Mouse (Mus musculus): ENCODE data around the gene Wasl. TPM values are rescaled to one million over a fixed set of nuclear protein-coding genes. Genes with fewer than 3 reads are reported as not detected.

Wasl gene
- total RNA-seq (2021), result 10 to 100 TPM; 26.4 to 32.7 TPM

- peak; percentile 98 for DNase-seq
- intact Hi-C loops (cut with DNase I), result loop anchor here (1.0 to 5.0 kb wide), 2 partner anchors 57 to 138 kb away; no protein-coding TSS in a partner anchor
These were observed at the start of gene Wasl for GRCm38 (mm10) chr6:24664867-24665458. Gene Wasl, minus strand, starts transcription at chr6:24665009.

DNA sequence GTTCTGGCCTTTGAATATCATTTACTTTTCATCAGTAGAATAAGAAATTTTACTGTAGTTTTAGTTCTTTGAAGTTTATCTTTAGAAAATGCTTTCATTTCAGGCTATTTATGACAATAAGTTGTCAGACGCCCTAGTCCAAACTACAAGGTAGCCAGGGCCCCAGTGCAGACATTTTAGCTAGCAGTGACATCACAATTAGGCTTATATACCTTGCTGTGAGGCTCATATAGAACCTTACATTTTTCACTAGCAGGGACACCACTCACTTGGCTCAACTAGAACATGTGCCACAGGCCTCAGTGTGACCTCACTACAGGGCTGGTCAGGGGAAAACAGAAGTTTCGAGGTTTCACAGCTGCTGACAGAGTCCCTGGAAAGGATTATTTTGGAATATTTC lies 42.7 kb upstream of the Wasl start:
- intact Hi-C loops (cut with DNase I), result no loop called here
- DNase-seq, result no peak

DNA sequence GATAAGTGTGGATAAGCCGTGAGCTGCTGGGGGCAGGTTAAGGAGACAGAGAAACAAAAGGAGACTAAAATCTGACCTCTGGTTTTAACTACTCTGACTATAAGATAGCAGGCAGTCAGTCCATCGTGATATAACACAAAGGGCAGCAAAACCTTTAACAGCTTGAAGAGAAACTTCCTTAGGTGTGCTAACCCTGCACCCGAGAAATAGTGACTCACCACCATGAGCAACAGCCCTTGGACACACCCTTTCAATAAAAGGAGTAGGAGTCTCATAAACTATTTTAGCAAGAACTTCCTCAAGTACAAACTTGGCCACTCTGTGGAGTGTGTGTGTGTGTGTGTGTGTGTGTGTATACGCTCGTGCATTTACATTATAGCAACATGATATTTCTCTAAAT lies 42.3 kb upstream of the Wasl start:
- no peak for DNase-seq
- intact Hi-C loops (cut with DNase I), result no loop called here

DNA sequence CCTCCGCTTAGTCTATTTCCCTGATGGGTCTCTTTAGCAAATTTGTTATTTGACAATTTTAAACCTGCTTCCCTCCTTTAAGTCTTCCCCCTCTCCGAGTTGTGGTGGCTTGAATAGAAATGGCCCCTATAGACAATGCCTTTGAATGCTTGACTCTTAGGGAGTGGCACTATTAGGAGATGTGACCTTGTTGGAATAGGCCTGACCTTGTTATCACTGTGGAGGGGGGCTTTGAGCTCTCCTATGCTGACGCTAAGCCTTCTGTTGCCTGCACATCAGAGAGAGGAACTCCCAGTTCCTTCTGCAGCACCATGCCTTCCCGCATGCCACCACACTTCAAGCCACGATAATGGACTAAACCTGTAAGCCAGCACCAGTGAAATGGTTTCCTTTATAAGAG lies 32.4 kb upstream of the Wasl start:
- intact Hi-C loops (cut with DNase I), result no loop called here

GRCm38 (mm10) chr6:24696117-24696516 lies 31.3 kb upstream of the Wasl start:
- intact Hi-C loops (cut with DNase I), result no loop called here
- no peak for DNase-seq

More for the DNA sequence above, 32.4 kb upstream of the Wasl start:
- no peak for DNase-seq

DNA sequence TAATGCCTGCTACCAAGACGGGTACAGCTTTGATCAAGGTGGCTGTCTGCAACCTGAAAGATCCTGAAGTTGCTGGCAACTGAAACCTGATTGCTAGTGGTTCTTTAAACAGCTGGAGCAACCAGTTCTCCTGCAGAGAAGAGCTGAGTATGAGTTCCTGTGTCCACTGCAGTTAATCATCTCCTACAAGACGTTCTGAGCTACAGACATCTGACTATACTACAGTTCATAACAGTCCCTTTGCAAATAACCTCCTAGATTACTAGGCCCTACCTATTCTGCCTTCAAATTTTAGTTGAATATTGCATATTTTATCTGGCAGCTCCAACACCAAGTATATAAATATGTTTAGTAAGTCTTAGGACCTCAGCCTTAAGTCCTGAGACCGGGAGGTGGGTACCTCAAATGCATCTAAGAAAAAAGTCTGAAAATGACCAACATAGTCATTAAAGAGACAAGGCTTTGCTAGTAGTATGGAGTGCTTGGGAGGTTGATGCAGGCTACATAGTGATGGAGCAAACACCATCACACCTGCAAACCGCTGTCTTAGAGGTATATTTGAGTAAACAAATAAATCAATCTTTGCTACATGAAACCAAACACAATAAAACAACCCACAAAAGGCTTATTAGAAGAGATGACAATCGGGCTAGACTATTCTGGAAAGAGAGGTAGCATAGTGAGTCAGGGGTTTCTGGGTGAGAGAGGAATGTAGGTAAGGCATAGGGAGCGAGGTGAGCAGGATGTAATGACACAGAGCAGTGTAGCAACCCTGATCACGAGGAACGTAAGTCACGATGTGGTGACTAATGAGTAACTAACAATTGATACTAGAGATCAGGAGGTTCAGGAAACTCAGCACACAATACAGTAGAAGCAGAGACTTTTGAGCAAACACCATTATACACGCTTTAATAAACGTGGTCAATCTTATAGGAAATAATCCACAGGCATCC lies 29.9 kb upstream of the Wasl start:
- DNase-seq, result no peak
- intact Hi-C loops (cut with DNase I), result no loop called here

- intact Hi-C loops (cut with DNase I), result no loop called here
These were observed 23.1 kb upstream of the Wasl start for GRCm38 (mm10) chr6:24687871-24688270.

GRCm38 (mm10) chr6:24683113-24683512 lies 18.3 kb upstream of the Wasl start:
- DNase-seq, result no peak
- intact Hi-C loops (cut with DNase I), result no loop called here

More at GRCm38 (mm10) chr6:24687871-24688270, 23.1 kb upstream of the Wasl start:
- no peak for DNase-seq

- intact Hi-C loops (cut with DNase I), result loop anchor here (5.0 kb wide), 1 partner anchor 54 kb away; no protein-coding TSS in a partner anchor
- DNase-seq, result no peak
These were observed 3.0 kb upstream of the Wasl start for GRCm38 (mm10) chr6:24667829-24668228.

GRCm38 (mm10) chr6:24666248-24666647 lies 1.4 kb upstream of the Wasl start:
- no peak for DNase-seq
- intact Hi-C loops (cut with DNase I), result loop anchor here (5.0 kb wide), 1 partner anchor 56 kb away; no protein-coding TSS in a partner anchor

DNA sequence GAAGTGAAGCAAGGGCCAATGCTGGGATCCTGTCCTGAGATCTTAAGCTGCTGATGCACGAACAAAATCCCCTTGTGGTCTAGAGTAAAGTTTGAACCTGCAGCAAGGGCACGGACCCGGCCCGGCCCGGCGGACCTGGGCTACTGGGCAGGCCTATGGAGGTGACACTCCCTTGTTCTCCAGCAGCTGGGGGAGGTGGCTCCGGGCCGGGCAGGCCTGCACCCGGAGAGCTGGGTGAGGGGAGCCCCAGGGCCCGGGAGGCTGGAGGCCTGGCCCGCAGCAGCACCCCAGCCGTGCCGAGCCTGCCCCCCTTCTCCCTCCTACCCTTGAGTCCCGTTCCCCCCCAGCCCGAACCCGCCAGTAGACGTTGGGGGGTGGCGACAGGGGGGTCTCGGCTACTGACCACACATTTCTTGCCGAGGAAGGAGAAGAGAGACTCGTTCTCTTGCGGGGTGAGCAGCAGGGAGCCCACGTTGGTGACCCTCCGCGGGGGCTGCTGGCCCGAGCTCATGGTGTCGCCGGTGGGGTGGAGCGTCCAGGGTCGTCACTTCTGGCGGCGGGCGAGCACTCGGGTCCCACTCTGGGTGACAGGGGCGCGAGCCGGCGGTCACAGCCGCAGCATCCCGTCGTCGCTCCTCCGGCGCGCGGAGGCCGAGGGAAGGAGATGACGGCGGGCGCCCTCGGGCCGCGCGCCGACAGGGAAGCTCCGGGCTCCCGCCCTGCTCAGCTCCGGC lies 509 bp downstream of the Wasl start:
- intact Hi-C loops (cut with DNase I), result no loop called here
- DNase-seq, result peak; percentile 44 to 70

DNA sequence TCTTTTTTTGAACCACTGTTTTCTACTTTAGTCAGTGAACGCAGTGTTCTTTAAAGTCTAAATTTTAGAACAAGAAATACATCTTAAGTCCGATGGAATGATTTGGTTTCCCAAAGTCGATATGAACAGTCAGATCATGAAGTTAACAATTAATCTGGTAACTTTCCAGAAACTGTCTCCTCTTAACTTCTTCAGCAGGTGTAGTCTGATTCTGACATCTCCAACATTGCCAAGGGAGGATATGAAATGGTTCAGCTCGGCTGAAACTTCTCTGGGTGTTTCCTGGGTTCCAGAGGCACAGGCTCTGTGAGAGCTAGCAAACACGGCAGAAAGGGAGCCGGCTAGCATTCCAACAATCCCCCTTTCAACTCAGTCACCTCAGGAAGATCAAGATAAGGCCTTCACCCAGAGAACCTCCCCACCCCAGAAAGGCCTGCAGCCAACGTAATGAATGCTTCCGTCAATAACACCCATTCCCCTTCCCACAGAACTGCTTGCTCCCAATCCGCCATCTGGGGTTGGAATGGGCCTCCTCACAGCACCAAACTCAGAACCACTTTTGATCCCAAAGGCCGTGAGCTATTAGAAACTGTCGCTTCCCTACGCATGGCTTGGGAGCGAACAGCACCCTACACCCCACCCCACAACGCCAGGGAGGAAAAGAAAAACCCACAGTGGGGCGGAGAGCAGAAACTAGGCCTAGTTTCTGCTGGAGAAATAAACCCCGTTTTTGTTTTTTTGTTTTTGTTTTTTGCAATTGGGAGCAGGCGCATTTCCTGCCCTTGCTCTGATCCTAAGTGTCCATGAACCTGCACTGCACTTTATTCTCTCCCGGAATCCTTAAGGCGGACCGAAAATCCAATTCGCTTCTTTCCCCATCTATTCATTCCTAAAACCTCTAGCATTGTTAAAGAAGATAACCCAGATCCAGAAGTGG lies 1.3 kb downstream of the Wasl start:
- intact Hi-C loops (cut with DNase I), result loop anchor here (2.0 kb wide), 1 partner anchor 31 kb away; no protein-coding TSS in a partner anchor
- DNase-seq, result peak; percentile 29 to 41

DNA sequence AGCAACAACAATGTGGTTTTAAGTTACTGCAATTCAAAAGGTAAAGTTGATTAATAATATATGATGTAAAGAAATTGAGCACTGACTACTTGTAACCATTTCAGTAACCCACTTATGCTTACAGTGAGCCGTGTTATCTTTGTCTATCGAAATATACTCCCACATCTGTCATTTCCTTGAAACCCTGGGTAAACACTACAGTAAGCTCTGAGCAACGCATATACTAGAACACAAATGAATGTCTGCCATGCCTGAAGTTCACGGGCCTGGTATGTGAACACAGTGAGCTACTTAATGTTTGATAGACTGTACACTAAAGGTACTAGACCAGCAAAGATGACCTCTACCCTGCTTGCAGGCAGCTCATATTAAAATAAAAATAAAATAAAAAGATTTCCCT lies 2.3 kb downstream of the Wasl start:
- no peak for DNase-seq
- intact Hi-C loops (cut with DNase I), result loop anchor here (2.0 kb wide), 1 partner anchor 30 kb away; no protein-coding TSS in a partner anchor

DNA sequence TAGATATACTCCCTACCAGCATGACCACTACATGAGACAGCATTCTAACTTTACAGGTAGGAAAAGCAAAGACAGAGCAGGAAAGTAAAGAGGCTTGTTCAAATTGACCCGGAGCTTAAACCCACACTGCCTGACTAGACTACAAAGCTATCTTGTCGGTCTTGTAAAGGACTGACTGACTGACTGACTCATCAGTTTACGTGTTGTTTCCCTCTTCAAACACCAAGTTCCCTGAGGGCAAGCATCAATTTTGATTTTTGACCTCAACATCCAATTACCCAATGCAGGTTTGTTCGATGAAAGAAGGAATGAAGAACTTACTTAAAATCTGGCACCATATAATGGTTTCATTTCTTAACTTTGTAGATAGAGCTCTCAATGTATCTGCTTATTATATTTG lies 2.9 kb downstream of the Wasl start:
- intact Hi-C loops (cut with DNase I), result loop anchor here (2.0 kb wide), 1 partner anchor 29 kb away; no protein-coding TSS in a partner anchor
- no peak for DNase-seq

- intact Hi-C loops (cut with DNase I), result no loop called here
- no peak for DNase-seq
These were observed 7.0 kb downstream of the Wasl start for GRCm38 (mm10) chr6:24657647-24658387.

- DNase-seq, result peak in 1 of 2 experiments; percentile 10
- intact Hi-C loops (cut with DNase I), result no loop called here
These were observed 8.7 kb downstream of the Wasl start for GRCm38 (mm10) chr6:24656094-24656493.

GRCm38 (mm10) chr6:24651538-24651937 lies 13.3 kb downstream of the Wasl start:
- no peak for DNase-seq
- intact Hi-C loops (cut with DNase I), result no loop called here

- no peak for DNase-seq
- intact Hi-C loops (cut with DNase I), result no loop called here
These were observed 14.1 kb downstream of the Wasl start for GRCm38 (mm10) chr6:24650719-24651118.

GRCm38 (mm10) chr6:24648403-24648802 lies 16.4 kb downstream of the Wasl start:
- no peak for DNase-seq
- intact Hi-C loops (cut with DNase I), result no loop called here
